Mouse (Mus musculus) liver, embryonic 12.5 days (tissue): ENCODE measurements around the gene Sstr2. TPM values are rescaled to one million over a fixed set of nuclear protein-coding genes. Genes with fewer than 3 reads are reported as not detected.

Source experiments
- ATAC-seq: fragments of 200-750 bp; cut with Nextera tagmentation; 2 replicates; pipeline ENCODE4 v1.8.0; 2017; ENCODE audit warnings: moderate number of reproducible peaks, mild to moderate bottlenecking, moderate library complexity
- H3K27ac ChIP-seq: fragments of 300-500 bp; sonication (generic); 2 replicates; pipeline ENCODE4 v1.5.1; 2016; ENCODE audit warnings: mild to moderate bottlenecking
- H3K27me3 ChIP-seq: fragments of 300-500 bp; sonication (generic); replicated peaks from 2 replicates; pipeline ENCODE4 v1.6.1; 2016; ENCODE audit warnings: mild to moderate bottlenecking, moderate library complexity
- H3K36me3 ChIP-seq: fragments of 300-500 bp; sonication (generic); 2 replicates; pipeline ENCODE4 v1.6.1; 2016; ENCODE audit warnings: mild to moderate bottlenecking, moderate library complexity
- H3K4me1 ChIP-seq: fragments of 300-500 bp; sonication (generic); 2 replicates; pipeline ENCODE4 v1.6.1; 2016
- H3K4me2 ChIP-seq: fragments of 300-500 bp; sonication (generic); 2 replicates; pipeline ENCODE4 v1.6.1; 2016; ENCODE audit warnings: mild to moderate bottlenecking, moderate library complexity
- H3K4me3 ChIP-seq: fragments of 300-500 bp; sonication (generic); 2 replicates; pipeline ENCODE4 v1.5.1; 2016; ENCODE audit warnings: mild to moderate bottlenecking, moderate library complexity
- H3K9ac ChIP-seq: fragments of 300-500 bp; sonication (generic); 2 replicates; pipeline ENCODE4 v1.6.1; 2016; ENCODE audit warnings: mild to moderate bottlenecking, moderate library complexity
- H3K9me3 ChIP-seq: fragments of 300-500 bp; sonication (generic); replicated peaks from 2 replicates; pipeline ENCODE4 v1.6.1; 2016; ENCODE audit warnings: mild to moderate bottlenecking, moderate library complexity
- WGBS: fragments of 180-500 bp; shearing (Covaris S2); methylation state at CpG from one replicate; pipeline ENCODE4 v1.1.7; 2016; ENCODE audit not compliant: insufficient replicate concordance; 5-methylcytosine and 5-hydroxymethylcytosine counted together
- polyA plus RNA-seq: library from polyadenylated mRNA; unstranded; fragments of >200 nt; fragmentation: Nextera tagmentation; extraction: Ambion mirVana; gene quantifications from 2 replicates; pipeline ENCODE4 v1.2.1, GENCODE M21; 2016

The Sstr2 gene
- polyA plus RNA-seq, result 2.2 and 2.7 TPM in 2 replicates

- H3K9me3 ChIP-seq, result no peaks in the 10 kb centered on the region
- ATAC-seq, result peak; percentile 36; the same call in 1 of the 2 replicates
- H3K4me3 ChIP-seq, result peak within 1 kb of the TSS; percentile 49
- no peaks in the 10 kb centered on the region for H3K36me3 ChIP-seq
- H3K4me2 ChIP-seq, result peak within 1 kb of the TSS; percentile 67
- peaks cover 26% of the 10 kb centered on the region for H3K4me1 ChIP-seq
- 0 out of 2 replicates have a peak within 1 kb of the TSS, but pooled peaks have one; percentile 8 for H3K9ac ChIP-seq
- no peak within 1 kb of the TSS for H3K27ac ChIP-seq
- H3K27me3 ChIP-seq, result peaks cover 53% of the 10 kb centered on the region
- 2% methylated on average over 54 of the region's 54 CpGs for WGBS
These were observed at the start of gene Sstr2 for GRCm38 (mm10) chr11:113618672-113619419. Gene Sstr2 (plus strand): TSS chr11:113619342.

- no peak overlapping the region for H3K4me2 ChIP-seq
- no peaks in the 10 kb centered on the region for H3K36me3 ChIP-seq
- H3K4me3 ChIP-seq, result no peak overlapping the region
- H3K9me3 ChIP-seq, result no peaks in the 10 kb centered on the region
- ATAC-seq, result no peak
- H3K27me3 ChIP-seq, result no peaks in the 10 kb centered on the region
- no peak overlapping the region for H3K27ac ChIP-seq
- H3K9ac ChIP-seq, result no peak overlapping the region
- H3K4me1 ChIP-seq, result no peaks in the 10 kb centered on the region
These were observed 47.5 kb upstream of the Sstr2 start for GRCm38 (mm10) chr11:113571616-113572015.

GRCm38 (mm10) chr11:113572641-113573040, 46.5 kb upstream of the Sstr2 start:
- Histone ChIP-seq H3K4me3 (no peak overlapping the region), H3K9me3 (no peaks in the 10 kb centered on the region), H3K27me3 (no peaks in the 10 kb centered on the region), H3K36me3 (no peaks in the 10 kb centered on the region), H3K4me1 (no peaks in the 10 kb centered on the region), H3K4me2 (no peak overlapping the region), H3K27ac (no peak overlapping the region), H3K9ac (no peak overlapping the region)
- ATAC-seq, result no peak
- WGBS, result 60% methylated on average over 6 of the region's 6 CpGs

GRCm38 (mm10) chr11:113577221-113577620, 41.9 kb upstream of the Sstr2 start:
- no peaks in the 10 kb centered on the region for H3K4me1 ChIP-seq
- no peak overlapping the region for H3K27ac ChIP-seq
- ATAC-seq, result no peak
- no peaks in the 10 kb centered on the region for H3K27me3 ChIP-seq
- 59% methylated on average over 4 of the region's 4 CpGs for WGBS
- H3K9ac ChIP-seq, result no peak overlapping the region
- no peak overlapping the region for H3K4me3 ChIP-seq
- H3K4me2 ChIP-seq, result no peak overlapping the region
- H3K36me3 ChIP-seq, result no peaks in the 10 kb centered on the region
- H3K9me3 ChIP-seq, result no peaks in the 10 kb centered on the region

- H3K4me2 ChIP-seq, result no peak overlapping the region
- no peak for ATAC-seq
- H3K27me3 ChIP-seq, result no peaks in the 10 kb centered on the region
- H3K9me3 ChIP-seq, result no peaks in the 10 kb centered on the region
- H3K4me1 ChIP-seq, result no peaks in the 10 kb centered on the region; the same call in 1 of the 2 replicates
- H3K36me3 ChIP-seq, result no peaks in the 10 kb centered on the region
- H3K27ac ChIP-seq, result no peak overlapping the region
- 54% methylated on average over 11 of the region's 11 CpGs for WGBS
- no peak overlapping the region for H3K9ac ChIP-seq
- no peak overlapping the region for H3K4me3 ChIP-seq
These were observed 35.1 kb upstream of the Sstr2 start for GRCm38 (mm10) chr11:113583879-113584661.

GRCm38 (mm10) chr11:113586423-113586822, 32.7 kb upstream of the Sstr2 start:
- H3K9me3 ChIP-seq, result no peaks in the 10 kb centered on the region
- H3K27me3 ChIP-seq, result no peaks in the 10 kb centered on the region
- no peak overlapping the region for H3K9ac ChIP-seq
- no peak overlapping the region for H3K4me3 ChIP-seq
- H3K36me3 ChIP-seq, result no peaks in the 10 kb centered on the region
- ATAC-seq, result no peak
- H3K4me2 ChIP-seq, result no peak overlapping the region
- no peak overlapping the region for H3K27ac ChIP-seq
- no peaks in the 10 kb centered on the region; the same call in 1 of the 2 replicates for H3K4me1 ChIP-seq
- 74% methylated on average over 6 of the region's 6 CpGs for WGBS

GRCm38 (mm10) chr11:113588936-113589335, 30.2 kb upstream of the Sstr2 start:
- no peaks in the 10 kb centered on the region for H3K36me3 ChIP-seq
- H3K27me3 ChIP-seq, result no peaks in the 10 kb centered on the region
- no peak overlapping the region for H3K9ac ChIP-seq
- no peaks in the 10 kb centered on the region; the same call in 1 of the 2 replicates for H3K4me1 ChIP-seq
- no peak overlapping the region for H3K4me3 ChIP-seq
- ATAC-seq, result no peak
- no peaks in the 10 kb centered on the region for H3K9me3 ChIP-seq
- H3K4me2 ChIP-seq, result no peak overlapping the region
- H3K27ac ChIP-seq, result no peak overlapping the region
- 38% methylated on average over 3 of the region's 3 CpGs for WGBS

- Histone ChIP-seq H3K9me3 (no peaks in the 10 kb centered on the region), H3K4me1 (no peaks in the 10 kb centered on the region), H3K36me3 (no peaks in the 10 kb centered on the region), H3K4me3 (no peak overlapping the region), H3K27me3 (no peaks in the 10 kb centered on the region), H3K9ac (no peak overlapping the region), H3K27ac (no peak overlapping the region), H3K4me2 (no peak overlapping the region)
- no peak for ATAC-seq
- WGBS, result 70% methylated on average over 5 of the region's 5 CpGs
These were observed 24.0 kb upstream of the Sstr2 start for GRCm38 (mm10) chr11:113595144-113595543.

GRCm38 (mm10) chr11:113597632-113598031, 21.5 kb upstream of the Sstr2 start:
- Histone ChIP-seq H3K4me1 (no peaks in the 10 kb centered on the region), H3K27me3 (no peaks in the 10 kb centered on the region), H3K36me3 (no peaks in the 10 kb centered on the region), H3K4me2 (no peak overlapping the region), H3K27ac (no peak overlapping the region), H3K4me3 (no peak overlapping the region), H3K9me3 (no peaks in the 10 kb centered on the region), H3K9ac (no peak overlapping the region)
- 63% methylated on average over 3 of the region's 3 CpGs for WGBS
- no peak for ATAC-seq

GRCm38 (mm10) chr11:113600526-113601245, 18.5 kb upstream of the Sstr2 start:
- 68% methylated on average over 18 of the region's 18 CpGs for WGBS
- no peak overlapping the region for H3K27ac ChIP-seq
- no peaks in the 10 kb centered on the region for H3K36me3 ChIP-seq
- no peak overlapping the region for H3K9ac ChIP-seq
- no peak for ATAC-seq
- H3K4me2 ChIP-seq, result no peak overlapping the region
- no peaks in the 10 kb centered on the region for H3K9me3 ChIP-seq
- no peak overlapping the region for H3K4me3 ChIP-seq
- no peaks in the 10 kb centered on the region for H3K27me3 ChIP-seq
- H3K4me1 ChIP-seq, result no peaks in the 10 kb centered on the region

GRCm38 (mm10) chr11:113601616-113602343, 17.4 kb upstream of the Sstr2 start:
- H3K9me3 ChIP-seq, result no peaks in the 10 kb centered on the region
- 64% methylated on average over 12 of the region's 12 CpGs for WGBS
- no peaks in the 10 kb centered on the region for H3K36me3 ChIP-seq
- no peaks in the 10 kb centered on the region for H3K27me3 ChIP-seq
- no peak overlapping the region for H3K4me3 ChIP-seq
- no peak overlapping the region for H3K9ac ChIP-seq
- H3K4me1 ChIP-seq, result no peaks in the 10 kb centered on the region
- H3K4me2 ChIP-seq, result no peak overlapping the region
- H3K27ac ChIP-seq, result no peak overlapping the region
- ATAC-seq, result no peak
